Mouse (Mus musculus) ovary, postnatal 14 days (tissue): ENCODE results near the gene Galns.
A peak's percentile ranks its signal among the peaks of the same experiment; 100 is the strongest.

Experiments
- DNase-seq: peaks from one replicate; pipeline ENCODE4 v3.0.0; 2022; ENCODE audit warnings: low spot score

The Galns gene

DNA sequence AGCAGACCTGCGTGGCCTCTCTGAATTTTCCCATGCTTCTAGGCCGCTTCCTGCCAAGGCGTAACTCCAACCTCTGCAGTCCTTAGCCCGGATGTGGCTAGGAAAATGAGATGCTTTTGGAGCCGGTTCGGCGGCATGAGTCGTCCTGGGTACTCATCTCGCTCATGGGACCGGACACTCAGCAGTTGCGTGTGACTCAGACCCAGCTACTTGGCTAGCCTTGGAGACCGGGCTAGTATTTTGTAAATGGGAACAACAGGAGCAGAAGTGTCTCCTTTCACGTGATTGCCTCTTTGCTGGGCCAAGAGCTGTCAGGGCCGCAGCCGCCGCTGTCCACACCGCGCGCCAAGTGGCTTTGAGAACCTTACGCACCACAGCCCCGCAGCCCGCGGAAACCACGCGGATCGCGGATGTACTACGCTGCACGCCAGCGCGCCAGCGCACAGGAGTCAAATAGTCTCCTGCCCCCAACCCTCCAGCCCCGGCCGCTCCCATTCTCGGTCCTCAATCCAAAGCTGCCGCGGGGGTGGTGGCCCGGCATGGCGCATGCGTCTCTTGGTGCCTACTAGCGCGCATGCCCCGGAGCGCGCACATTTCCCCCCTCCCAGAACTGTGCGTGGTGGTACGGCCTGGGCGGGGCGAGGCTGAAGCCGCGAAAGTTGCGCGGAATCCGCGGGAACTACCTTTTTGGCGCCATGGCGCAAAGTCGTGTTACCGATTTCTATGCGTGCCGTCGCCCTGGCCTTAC is 43.7 kb downstream of the Galns start, which contains the start of gene Cdt1:
Cdt1 (plus strand) TSS at position 655 of the 748 bp plus-strand sequence.
- peak; percentile 94 for DNase-seq

- DNase-seq: no peak
Observed at GRCm38 (mm10) chr8:122566766-122567165, 44.5 kb downstream of the Galns start.

DNA sequence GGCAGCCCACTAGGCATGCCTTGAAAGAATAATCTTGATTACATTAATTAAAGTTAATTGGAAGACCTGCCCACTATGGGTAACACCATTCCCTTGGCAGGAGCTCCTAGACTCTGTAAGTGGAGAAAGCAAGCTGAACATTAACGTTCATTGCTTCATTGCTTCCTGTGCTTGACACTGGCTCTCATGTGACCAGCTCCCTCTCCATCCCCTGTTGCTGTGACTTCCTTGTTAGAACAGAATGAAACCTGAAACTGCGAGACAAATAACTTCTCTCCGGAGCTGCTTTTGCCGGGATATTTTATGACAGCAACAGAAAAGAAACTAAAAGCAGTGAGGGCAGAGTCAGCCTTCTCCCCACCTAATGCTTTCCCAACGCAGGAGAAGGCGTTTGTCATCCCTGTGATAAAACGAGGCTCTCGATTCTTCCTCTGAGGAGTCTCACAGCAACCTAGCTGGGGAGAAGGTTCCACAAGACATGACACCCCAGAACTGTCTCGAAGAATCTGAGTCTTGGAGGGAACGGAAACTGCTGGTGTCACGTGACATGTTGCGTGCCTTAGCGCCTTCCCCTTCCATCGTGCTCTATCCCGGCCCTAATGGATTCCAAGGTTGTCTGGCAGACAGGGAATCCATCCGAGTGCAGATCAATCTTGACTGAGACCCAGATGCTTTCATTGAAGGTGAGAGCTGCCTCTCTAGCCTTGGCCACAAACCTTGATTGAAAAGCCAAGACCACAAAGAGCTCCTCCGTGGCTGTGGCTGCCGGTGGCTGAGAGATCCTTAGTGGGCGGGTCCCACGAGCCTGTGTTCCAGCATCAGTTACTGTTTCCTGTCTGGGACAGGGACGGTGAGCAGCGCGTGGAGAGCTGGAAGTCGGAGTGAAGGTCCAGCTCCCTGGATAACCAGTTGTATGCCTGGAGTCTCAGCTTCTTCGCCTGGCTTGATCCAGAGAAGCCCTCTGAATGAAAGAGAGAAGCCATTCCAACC is 46.6 kb downstream of the Galns start:
- no peak for DNase-seq

DNA sequence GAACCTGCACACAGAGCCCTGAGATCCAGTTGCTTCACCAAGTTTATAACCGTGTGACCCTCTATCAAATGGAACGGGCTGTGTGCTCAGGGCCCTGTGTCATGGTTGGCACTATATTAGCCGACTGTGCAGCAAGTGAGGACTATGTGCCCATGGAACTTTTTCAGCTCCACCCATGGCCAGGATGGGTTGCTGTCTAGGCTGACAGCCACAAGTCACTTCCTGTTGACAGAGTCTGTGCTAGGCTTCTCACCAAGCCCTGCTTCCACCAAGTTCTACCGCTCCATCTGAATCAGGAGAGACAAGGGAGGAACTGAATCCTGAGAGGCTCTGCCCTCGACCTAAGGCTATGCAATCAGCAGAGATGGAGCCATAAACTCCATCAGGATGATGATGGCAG is 50.1 kb downstream of the Galns start:
- no peak for DNase-seq

DNA sequence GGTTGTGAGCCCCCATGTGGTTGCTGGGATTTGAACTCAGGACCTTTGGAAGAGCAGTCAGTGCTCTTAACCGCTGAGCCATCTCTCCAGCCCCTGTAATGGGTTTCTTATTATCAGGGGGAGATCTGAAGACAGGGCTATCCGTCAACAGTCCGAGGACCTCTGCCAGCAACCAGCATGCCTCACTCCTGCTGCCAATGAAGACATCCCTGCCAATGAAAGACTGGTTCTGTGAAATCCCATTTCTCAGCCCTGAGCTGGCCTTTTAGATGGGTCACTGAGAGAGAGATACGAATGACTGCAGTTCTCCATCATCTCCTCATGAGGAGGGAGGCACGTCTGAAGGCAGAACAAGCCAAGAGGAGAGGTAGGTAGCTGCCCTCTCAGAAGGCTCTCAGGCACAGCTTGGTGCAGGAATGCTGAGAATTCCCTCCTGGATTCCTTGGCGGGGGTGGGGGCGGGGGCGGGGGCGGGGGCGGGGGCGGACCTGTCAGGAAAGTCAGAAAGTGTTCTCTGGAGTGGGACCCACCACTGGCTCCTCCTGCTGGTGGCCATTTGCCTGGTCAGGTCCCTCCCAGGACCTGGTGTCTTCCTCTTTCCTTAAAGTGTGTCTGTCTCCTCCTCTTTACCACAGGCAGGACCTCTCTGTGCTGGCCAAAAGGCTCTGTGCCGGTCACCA is 52.5 kb downstream of the Galns start:
- DNase-seq: no peak

GRCm38 (mm10) chr8:122557248-122558038 is 53.8 kb downstream of the Galns start:
- DNase-seq: no peak

DNA sequence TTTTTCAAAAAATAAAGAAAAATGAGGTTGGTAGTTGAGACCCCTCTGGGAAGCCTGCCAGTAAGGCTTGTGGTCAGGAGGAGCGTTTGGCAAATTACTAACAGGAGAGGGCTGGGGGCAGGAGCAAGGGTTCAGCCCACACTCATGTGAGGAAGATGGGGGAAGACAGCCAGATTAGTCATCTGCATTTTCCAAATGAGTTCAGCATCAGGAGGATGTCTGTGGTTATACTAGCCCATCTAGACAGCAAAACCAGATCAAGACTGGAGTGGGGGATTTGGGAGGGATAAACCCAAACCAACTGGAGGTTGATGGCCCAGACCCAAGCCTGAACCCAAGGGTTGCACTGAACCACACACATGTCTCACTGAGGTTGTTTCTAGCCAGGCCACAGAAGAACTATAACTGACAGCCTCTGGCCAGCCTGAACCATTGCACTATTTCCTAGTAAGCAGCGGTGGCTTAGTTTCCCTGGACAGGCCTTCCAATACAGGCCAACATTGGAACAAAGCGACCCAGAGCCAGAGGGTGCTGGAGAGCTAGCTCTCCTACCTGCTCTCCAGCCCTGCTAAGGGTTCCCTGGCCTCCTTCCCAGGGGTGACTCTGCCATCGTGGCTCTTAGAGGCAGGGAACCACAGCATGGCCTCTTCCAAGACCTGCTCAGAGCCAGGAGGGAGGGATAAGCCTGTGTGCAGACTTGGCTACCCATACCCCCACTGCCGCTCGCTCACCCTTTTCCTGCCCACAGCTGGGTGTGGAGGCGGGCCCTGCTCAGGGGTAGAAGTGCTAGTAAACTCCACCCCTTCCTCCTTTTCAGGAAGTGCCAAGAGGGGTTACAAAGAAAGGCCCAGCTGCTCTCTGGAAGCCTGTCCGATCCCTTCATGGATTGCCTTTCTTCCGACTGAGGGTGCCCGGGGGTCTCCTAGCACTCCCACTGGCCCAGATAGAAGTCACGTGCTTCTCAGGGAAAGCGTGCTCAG is 54.9 kb downstream of the Galns start:
- no peak for DNase-seq

GRCm38 (mm10) chr8:122554786-122555185 is 56.5 kb downstream of the Galns start:
- DNase-seq: no peak

- peak; percentile 94 for DNase-seq
Observed at GRCm38 (mm10) chr8:122551265-122552051, 59.8 kb downstream of the Galns start, which contains the start of gene Piezo1. Piezo1 (minus strand) TSS chr8:122551329.

DNA sequence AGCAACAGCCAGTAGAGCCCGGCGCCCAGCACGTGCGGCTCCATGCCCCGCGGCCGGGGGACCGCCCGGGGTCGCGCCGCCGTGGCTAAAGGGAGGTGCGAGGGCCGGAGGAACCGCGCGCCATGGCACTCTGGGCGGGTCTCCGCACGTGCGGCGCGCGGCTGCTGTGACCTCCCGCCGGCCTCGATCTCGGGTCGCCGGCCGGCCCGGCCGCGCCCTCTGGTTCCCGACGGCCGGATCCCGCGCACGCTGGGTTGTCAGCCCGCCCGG is 60.3 kb downstream of the Galns start:
- no peak for DNase-seq

DNA sequence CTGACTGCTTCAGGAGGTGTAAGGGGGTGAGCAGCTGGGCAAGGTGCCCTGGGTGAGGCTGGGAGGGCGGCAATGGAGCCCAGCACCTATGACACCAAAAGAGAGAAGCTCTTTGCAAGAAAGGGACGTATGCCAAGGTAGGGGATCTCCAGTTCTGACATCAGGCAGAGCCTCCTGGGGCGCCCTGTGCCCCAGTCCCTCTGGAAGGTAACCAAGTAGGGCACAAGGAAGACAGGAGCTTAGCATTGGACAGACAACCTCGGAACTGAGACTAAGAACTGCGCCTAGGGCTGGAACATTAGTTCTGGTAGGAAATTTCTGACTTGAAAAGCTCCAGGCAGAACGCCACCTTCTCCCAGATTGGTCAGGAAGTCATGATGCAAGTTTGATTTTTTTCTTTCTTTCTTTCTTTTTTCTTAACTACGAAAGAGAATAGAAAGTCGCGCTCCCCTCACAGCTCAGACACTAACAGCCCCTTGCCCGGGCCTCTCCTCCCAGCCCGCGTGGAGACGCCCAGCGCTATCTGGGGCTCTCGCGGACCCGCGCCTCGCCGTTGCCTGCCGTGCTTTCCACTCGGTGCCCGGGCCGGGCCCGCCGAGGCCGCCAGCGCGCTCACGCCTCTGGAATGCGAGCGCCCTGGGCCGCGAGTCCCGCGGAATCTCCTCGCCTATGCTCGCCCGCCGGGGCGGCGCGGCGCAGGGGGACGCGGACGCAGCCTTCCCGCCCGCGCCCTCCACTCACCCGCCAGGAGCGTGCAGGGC is 60.8 kb downstream of the Galns start:
- DNase-seq: peak; percentile 53

DNA sequence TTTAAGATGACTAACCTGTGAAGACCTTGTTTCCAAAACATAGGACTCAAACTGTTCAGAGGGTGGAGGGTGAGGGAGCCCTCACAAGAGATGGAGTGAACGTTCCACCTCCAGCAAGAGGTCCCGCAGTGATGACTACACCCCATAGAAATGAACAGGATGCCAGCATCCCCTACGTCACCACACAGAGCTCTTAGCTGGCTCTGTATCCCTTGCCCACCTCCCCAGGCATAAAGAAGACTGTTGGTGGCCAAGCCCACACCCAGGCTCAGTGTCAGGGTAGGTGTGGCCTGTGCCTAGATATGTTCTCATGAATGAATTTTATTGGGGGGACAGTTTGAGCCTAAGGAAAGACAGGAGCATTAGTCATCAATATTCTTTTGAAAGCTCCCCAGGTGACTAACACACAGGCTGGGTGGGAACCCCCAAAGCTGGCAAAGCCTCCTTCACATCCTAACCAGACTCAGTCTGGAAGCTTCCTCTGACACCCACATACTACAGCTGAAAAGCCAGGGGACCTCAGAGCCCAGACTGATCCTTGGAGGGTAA is 62.3 kb downstream of the Galns start:
- DNase-seq: no peak

- no peak for DNase-seq
Observed at GRCm38 (mm10) chr8:122548331-122548730, 62.9 kb downstream of the Galns start.

- DNase-seq: no peak
Observed at GRCm38 (mm10) chr8:122547815-122548214, 63.4 kb downstream of the Galns start.

DNA sequence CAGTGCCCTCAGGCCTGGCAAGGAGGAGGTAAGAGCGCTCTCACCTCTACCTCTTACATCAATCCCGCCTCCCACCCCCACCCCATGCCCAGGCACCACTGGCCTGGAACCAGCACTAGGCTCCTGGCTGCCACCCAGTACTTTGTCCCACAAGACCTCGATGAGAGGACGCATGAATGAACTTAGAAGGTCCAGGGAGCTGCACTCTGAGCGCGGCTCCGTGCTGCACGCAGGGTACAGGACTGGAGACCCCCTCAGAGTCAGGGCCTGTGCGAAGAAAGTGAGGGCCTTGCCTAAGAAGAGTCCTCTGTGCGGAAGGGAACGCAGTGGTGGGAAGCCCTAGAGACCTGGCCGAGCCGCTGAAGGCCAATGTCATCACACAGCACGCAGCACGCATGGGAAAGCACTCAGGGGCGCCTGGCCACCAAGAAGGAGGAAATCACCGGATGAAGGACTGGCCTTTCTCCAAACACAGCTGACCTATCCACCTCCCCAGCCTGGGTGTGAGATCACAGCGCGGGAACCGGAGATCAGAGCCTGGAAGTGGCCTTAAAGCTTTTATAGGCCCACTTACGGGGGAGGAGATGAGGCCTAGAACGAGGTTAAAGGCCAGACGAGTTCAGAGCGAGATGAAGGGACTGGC is 64.3 kb downstream of the Galns start:
- DNase-seq: no peak

GRCm38 (mm10) chr8:122546066-122546755 is 65.1 kb downstream of the Galns start:
- DNase-seq: no peak

- no peak for DNase-seq
Observed at GRCm38 (mm10) chr8:122544138-122544537, 67.1 kb downstream of the Galns start.
